Mouse (Mus musculus) CH12.LX (cell line): ENCODE measurements around the gene Fcnb.

Experiments
- CTCF ChIP-seq, 2 experiments: IDR thresholded peaks in 1 of 2; conservative IDR thresholded peaks in 1 of 2; 2 replicates each; pipeline ENCODE4 v1.5.1; 2011 to 2012; ENCODE audit warnings: low read depth in 2 of 2, low read length in 2 of 2, improper control_type of control experiment in 1 of 2, inconsistent platforms in 1 of 2, mild to moderate bottlenecking in 1 of 2, moderate library complexity in 1 of 2
- JUN ChIP-seq: IDR thresholded peaks from 2 replicates; pipeline ENCODE4 v1.6.1; 2011; ENCODE audit warnings: low read depth, mild to moderate bottlenecking, low read length, improper control_type of control experiment, moderate library complexity; ENCODE audit not compliant: insufficient read depth
- MAX ChIP-seq: IDR thresholded peaks from 2 replicates; pipeline ENCODE4 v1.6.1; 2011; ENCODE audit warnings: low read length, improper control_type of control experiment
- POLR2A ChIP-seq: IDR thresholded peaks from 2 replicates; pipeline ENCODE4 v1.6.1; 2011; ENCODE audit warnings: low read depth, mild to moderate bottlenecking, improper control_type of control experiment, low read length
- RAD21 ChIP-seq: IDR thresholded peaks from 2 replicates; pipeline ENCODE4 v1.6.1; 2011; ENCODE audit warnings: low read depth, mild to moderate bottlenecking, low read length, improper control_type of control experiment, moderate library complexity
- SMC3 ChIP-seq: IDR thresholded peaks from 2 replicates; pipeline ENCODE4 v1.6.1; 2011; ENCODE audit warnings: low read depth, low read length, improper control_type of control experiment
- TCF12 ChIP-seq: IDR thresholded peaks from 2 replicates; pipeline ENCODE4 v1.6.1; 2014; ENCODE audit warnings: low read depth, mild to moderate bottlenecking, inconsistent platforms, low read length, improper control_type of control experiment
- USF1 ChIP-seq: IDR thresholded peaks from 2 replicates; pipeline ENCODE4 v1.6.1; 2014; ENCODE audit warnings: low read depth, mild to moderate bottlenecking, inconsistent platforms, low read length, improper control_type of control experiment
- ZKSCAN1 ChIP-seq: IDR thresholded peaks from 2 replicates; pipeline ENCODE4 v1.6.1; 2012; ENCODE audit warnings: low read depth, inconsistent platforms, low read length, improper control_type of control experiment, borderline replicate concordance

DNA sequence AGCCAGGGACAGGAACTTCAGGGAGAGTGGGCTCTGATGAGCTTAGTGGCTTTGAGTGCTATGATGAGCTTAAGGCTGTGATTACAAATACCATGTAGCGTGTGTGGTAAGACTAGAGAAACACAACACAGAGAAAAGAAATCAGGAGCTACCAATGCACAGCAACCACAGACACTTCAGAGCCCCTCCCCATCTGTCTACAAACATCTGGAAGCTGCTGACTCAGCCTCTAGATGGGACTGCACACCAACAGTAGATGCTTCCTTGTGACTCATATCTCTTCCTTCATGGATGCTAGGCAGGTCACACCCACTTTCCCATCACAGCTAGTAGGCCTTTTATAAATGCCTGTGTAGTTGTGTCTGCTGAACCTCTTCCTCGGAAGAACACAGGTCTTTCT is 17.2 kb upstream of the Fcnb start:
- no peak for TF ChIP-seq CTCF (conservative IDR thresholded peaks at IDR 0.05 in 1 of 2, IDR thresholded peaks at IDR 0.05 in 1 of 2; ENCODE audit: low read depth in 2 of 2, low read length in 2 of 2)
- TF ChIP-seq ZKSCAN1: no peak
- no peak for TF ChIP-seq USF1
- TF ChIP-seq MAX: no peak
- no peak for TF ChIP-seq POLR2A
- no peak for TF ChIP-seq RAD21
- no peak for TF ChIP-seq JUN
- no peak for TF ChIP-seq TCF12
- no peak for TF ChIP-seq SMC3
